Mouse (Mus musculus) adrenal gland, postnatal 4 days (tissue): Measurements from ENCODE around the gene Gpn1. TPM values are rescaled to one million over a fixed set of nuclear protein-coding genes. Genes with fewer than 3 reads are reported as not detected.
A peak's percentile ranks its signal among the peaks of the same experiment; 100 is the strongest.
"Not testable (repeated sequence)": the region's sequence is repeated elsewhere in the genome, so short reads cannot be mapped to it uniquely, and the experiment has no call there.

Experiments
- DNase-seq, 2 experiments: peaks; one replicate each; pipeline ENCODE4 v3.0.0; 2021 to 2022; ENCODE audit warnings: low spot score in 2 of 2, mixed read lengths in 2 of 2
- long read RNA-seq, 2 experiments: library from polyadenylated mRNA; stranded (forward); transcript quantifications; one replicate each; pipeline ENCODE4 v2.0.0; 2021
- total RNA-seq, 2 experiments: library from RNA; stranded (reverse); gene quantifications; 2 replicates each; pipeline ENCODE4 v1.2.3; 2021

Gene Gpn1
- total RNA-seq = 10 to 100 TPM; 28.0 to 28.7 TPM
- long read RNA-seq, experiment 1, transcript Gpn1-201 (14 exons, 3,144 nt) = major isoform, 64 of 73 reads
- long read RNA-seq, experiment 1, partial matches to known transcripts = 2 of 73 reads
- long read RNA-seq, experiment 1, other reads (novel, unspliced or antisense) = 7 of 73 reads
- long read RNA-seq, experiment 2, transcript Gpn1-201 (14 exons, 3,144 nt) = major isoform, 74 of 99 reads
- long read RNA-seq, experiment 2, partial matches to known transcripts = 7 of 99 reads
- long read RNA-seq, experiment 2, other reads (novel, unspliced or antisense) = 17 of 99 reads

DNA sequence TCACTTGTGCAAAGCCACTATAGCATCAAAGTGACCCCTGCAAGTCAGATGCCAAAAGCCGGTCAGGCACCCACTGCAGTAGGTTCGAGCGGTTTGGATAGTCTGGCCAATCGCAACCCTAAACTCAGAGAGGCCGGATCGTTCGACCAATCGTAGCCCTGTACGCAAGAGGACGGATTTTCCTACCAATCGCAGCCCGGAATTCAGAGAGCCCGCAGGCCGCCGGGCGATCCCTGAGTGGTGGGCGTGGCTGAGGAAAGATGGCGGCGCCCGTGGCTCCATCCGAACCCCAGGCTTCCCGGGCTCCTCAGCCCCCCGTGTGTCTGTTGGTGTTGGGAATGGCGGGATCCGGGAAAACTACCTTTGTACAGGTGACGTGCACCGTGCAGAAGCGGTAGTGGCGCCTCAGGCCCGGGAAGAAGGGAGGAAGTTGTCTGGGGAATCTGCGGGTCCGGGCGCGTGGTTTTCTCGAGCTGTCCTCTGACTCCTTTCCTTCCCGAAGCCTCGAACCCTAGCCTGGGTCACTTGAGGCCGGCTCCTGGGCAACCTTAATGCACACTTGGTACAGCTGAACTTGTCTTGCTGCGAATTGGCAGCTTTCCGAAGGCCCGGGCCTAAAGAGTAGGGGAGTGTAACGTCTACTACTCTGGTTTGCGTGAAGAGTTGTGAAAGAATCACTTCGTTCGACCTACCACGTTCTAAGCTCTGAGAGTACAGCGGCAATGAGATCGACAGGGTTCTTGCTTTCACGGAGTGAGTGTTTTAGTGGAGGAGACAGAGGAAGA is at the start of gene Gpn1:
Gene Gpn1, plus strand, starts transcription at position 229 of the 785 bp plus-strand sequence.
- DNase-seq = peak; percentile 69 to 79

GRCm38 (mm10) chr5:31451336-31451735 is 43.2 kb upstream of the Gpn1 start:
- DNase-seq = no peak

DNA sequence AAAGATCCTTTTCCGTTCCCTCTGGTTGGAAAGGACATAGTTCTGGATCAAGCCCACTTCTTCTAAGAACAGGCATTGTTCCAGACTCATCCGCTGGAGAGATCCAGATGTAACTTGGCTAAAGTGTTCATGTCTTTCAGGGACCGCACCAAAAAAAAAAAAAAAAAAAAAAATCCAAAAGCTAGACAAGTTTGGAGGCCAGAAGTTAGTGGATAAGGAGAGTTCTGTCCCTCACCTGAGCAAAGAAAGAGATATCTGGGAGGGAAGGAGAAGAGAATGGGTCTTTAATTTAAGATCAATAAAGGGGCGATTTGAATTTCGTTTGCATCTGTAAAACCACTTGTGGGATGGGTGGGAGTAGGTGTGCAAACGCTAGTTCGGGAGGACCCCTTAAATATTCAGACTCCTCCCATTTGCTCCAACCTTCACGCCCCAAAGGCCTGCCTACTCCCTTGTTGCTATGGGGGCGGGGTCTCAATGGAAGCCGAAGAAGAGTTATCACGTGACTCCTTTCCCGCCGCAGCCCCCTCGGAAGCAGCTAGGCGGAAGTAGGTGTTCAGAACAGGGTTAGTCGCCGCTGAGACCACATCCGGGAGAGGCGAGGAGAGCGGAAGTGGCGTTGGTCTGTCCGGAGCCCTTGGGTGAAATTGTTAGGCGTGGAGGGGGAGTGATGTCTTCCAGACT is 42.5 kb upstream of the Gpn1 start, which contains the start of gene Zfp512:
Gene Zfp512, plus strand, starts transcription at position 554 of the 684 bp plus-strand sequence.
- DNase-seq = peak; percentile 67 to 85

- no peak for DNase-seq
Measured at GRCm38 (mm10) chr5:31452562-31452878, 42.0 kb upstream of the Gpn1 start.

DNA sequence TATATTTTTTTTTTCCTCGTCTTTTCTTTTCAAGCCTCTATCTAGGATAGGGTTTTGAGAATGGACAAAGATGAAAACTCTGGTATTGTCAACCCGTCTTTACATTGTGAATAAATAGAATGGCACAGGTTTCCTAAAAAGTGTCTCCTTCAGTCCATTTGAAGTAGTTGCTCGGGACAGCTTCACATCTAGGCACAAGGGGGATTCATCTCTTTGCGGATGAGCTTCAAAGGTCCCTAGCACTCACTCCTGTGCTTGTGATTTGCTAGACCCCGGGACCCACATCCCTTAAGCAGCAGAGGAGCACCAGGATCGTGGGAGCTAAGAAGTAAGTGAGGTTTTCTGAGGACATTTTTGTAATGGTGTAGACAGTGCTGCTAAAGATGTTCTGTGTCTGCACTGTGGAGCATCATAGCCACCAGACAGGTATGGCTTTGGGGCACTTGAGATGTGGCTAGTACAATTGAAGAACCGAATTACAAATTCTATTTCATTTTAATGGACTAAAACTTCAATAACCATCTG is 41.6 kb upstream of the Gpn1 start:
- DNase-seq = no peak

DNA sequence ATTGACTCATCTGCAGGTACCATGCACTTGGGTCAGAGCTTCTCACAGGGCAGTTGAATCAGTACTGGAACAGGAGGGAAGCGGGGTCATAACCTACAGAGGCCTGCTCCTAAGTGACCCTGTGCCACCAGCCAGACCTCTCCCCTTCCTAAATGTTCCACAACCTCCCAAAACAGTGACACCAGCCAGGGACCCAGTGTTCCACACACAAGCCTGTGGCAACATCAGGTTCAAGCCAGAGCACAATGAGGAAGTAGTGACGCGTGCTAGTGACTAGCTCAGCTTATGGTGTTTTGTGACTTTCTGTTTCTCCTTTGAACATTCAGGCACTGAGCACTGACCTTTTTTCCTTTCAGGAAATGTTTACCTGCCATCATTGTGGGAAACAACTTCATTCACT is 26.7 kb upstream of the Gpn1 start:
- no peak for DNase-seq

- no peak for DNase-seq
Measured at GRCm38 (mm10) chr5:31469711-31470110, 24.8 kb upstream of the Gpn1 start.

GRCm38 (mm10) chr5:31470334-31470733 is 24.2 kb upstream of the Gpn1 start:
- DNase-seq = peak; percentile 13 to 43

GRCm38 (mm10) chr5:31480536-31480935 is 14.0 kb upstream of the Gpn1 start:
- no peak for DNase-seq

DNA sequence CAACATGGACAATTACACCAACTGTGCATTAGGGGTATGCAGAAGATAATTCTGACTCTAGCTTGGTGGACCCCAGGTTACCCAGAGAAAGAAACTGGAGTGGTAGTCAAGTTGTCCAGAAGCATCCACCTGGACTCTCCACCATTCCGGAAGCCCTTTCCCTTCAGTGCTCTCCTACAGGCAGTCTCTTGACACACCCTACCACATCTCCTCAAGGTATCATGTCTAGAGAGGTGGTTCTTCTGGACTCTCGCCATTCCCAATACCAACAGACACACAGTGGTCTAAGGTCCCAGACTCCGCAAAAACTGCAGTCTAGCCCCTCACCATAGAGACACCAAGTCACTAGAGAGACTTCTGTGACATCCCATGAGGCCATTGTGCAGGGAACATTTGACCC is 9.1 kb upstream of the Gpn1 start, which contains the start of gene 4930548H24Rik:
Gene 4930548H24Rik, plus strand, starts transcription at position 301 of the 400 bp plus-strand sequence.
- no peak for DNase-seq

GRCm38 (mm10) chr5:31487889-31488288 is 6.7 kb upstream of the Gpn1 start:
- DNase-seq = no peak

GRCm38 (mm10) chr5:31489116-31489769 is 5.3 kb upstream of the Gpn1 start:
- DNase-seq = no peak

DNA sequence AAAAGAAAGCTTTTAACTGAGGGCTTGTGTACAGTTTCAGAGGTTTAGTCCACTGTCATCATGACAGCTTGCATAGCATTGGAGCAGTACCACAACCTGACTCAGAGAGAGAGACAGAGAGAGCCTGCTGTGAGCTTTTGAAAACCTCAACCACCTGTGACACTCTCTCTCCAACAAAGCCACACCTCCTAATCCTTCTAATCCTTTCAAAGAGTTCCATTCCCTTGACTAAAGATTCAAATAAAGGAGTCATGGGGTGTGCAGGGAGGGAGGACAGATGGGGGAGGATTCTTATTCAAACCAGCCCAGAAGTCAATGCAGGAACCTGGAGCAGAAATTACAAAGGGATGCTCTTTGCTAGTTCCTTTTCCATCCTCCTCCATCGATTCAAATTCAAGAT is 2.5 kb upstream of the Gpn1 start:
- no peak for DNase-seq

DNA sequence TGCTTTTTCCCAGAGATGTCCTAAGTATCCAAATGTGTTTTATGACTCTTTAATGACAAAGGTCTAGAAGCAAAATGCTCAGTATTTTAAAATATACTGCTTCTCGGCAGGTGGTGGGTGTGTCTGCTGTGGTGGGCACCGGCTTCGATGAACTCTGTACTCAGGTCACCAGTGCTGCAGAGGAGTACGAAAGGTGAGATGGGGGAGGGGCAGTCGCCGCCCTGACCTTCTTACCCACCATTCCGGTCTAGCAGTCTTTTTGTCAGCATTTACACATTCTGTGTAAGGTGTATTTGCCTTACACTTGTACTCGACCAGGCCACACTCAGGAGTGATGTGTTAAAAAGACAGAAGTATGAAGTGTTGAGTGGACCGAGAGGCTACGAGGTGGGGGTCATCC is 10.3 kb downstream of the Gpn1 start:
- DNase-seq = no peak

DNA sequence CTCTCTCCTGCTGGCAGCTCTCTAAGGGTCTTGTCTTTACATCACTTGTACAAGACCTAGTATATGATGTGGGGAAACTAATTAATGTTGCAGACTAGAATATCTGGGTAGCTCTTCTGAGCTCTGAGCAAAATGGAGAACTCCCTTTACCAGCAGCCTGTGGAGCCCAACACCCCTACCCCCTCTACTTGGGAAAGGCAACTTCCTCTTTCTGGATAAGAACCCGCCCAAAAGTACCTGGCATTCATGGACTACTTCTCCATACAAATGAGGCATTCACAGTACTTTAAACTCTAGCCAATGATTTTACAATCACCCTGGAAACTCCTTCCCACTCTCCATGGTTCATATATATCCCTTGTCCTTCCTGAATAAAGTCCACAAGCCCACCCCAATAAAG is 17.9 kb downstream of the Gpn1 start:
- no peak for DNase-seq

DNA sequence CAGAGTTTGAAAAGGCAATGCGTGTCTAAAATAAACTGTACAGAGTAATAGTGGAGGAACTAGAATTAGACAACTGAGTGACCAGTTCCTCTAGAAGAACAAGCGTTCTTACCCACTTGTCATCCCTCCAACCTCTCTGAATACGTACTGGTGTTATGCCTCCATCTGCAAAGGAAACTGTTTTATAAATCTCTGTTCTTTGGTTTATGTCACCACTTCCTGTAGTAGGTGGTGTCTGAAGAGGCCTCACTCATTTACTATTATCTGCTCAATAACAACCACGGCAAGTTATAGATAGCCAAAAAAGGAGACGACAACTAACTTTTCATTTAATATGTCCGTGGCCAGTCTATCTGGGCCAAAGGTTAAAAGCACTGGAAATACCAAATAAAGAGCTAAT is 26.0 kb downstream of the Gpn1 start:
- DNase-seq = no peak

DNA sequence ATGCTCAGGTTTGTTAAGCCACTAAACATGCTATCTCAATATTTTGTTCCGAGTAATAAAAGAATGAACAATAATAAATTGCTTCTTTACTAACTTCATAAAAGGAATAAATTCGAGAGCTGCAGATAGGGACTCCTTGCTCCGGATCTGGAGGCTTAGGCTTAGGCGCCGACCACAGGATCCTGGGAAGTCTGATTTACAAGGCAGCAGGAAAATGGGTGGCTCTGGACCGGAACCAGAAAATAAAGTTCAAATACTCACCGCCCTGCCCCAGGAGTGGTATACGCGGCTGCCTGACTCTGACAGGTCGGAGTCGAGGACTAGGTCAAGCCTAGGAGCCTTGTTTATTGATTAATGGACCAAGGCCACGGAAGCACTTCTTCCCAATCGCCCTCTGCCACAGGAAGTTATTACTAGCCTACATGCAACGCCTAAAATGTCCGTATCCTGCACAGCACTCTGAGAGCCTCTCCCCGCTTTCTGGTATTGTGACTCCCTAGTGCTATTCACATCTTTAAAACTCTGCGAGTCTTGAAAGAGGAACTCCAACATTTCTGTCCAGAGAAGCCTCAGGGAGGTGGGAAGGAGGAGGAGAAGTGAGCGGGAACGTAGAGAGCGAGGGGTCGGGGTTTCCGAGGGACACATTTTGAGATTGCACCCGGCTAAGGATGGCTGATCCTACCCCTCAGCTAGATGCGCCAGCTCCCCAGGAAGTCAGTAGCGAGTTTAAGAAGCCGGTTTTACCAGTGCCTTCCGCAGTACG is 32.0 kb downstream of the Gpn1 start, which contains the start of gene Slc4a1ap:
Gene Slc4a1ap, plus strand, starts transcription at position 642 of the 763 bp plus-strand sequence.
- DNase-seq = peak; percentile 54 to 56

GRCm38 (mm10) chr5:31527117-31527680 is 32.7 kb downstream of the Gpn1 start:
- DNase-seq = no peak

DNA sequence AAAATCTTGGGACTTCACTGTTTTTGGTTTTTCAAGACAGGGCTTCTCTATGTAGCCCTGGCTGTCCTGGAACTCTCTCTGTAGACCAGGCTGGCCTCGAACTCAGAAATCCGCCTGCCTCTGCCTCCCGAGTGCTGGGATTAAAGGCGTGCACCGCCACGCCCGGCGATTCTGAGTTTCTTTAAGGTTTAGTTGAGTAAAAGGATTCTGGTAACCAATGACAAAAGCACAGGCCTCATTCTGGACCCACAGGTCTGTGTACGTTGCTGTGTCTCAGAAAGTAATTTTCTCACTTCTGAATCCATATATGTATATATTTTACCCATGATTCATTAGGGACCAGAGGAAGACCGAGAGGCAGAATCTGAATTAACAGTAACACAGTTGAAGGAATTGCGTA is 33.2 kb downstream of the Gpn1 start, which contains the start of gene Supt7l:
Gene Supt7l, minus strand, starts transcription at position 101 of the 400 bp plus-strand sequence.
- DNase-seq = not testable (repeated sequence)

DNA sequence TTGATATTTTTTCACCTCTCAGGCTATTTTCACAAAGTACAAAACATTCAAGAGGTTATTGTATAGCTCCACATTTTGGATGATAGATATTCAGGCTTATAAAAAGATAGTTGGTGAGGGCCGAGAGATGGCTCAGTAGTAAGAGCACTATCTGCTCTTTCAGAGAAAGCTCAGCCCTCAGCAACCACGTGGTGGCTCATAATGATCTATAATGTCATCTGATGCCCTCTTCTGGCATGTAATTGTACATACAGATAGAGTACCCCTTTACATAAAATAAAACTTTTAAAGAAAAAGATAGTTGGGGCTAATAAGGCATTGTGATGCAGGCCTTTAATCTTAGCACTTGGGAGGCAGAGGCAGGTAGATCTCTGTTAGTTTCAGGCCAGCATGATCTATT is 34.0 kb downstream of the Gpn1 start:
- no peak for DNase-seq
